Mouse (Mus musculus): ENCODE measurements at regions not wholly inside any gene's neighbourhood (a gene's known extent, or its start where the extent isn't known, plus 50 kb on each side); places are given as distances from the start of the nearest gene placed in this dataset.

DNA sequence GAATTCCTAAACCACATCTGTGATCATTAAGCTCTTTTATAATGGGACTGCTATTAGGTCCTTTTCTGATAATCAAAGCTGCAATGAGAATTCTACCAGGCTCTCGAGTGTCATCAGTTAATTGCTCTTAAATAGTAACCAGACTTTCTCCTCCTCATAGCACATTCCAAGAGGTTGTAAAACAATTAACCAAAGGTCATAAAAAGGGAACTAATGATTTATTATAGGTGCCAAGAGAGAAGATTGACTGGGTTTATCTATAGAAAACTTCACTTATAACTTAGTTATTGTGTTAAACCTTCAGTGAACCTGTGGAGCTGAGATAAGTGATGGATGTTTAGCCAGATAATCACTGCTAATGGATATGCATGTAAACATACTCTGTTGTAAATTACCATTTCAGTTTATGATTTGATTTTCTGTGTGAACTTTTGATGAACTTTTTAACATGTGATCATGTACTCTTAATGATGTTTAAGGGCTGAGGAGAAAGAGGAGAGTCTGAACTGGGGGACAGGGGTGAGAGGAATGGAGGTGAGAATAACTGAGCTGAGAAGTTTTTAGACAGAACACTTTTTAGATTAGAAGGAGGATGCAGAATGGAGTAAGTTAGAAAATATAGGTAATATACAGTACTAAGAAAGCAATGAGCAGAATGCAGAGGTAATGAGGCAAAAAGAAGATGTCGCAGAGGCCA, 228.4 kb upstream of the Cox7c start:
- DNase-seq, result no peak

- DNase-seq, result peak; percentile 5
Measured at GRCm38 (mm10) chr13:86238054-86238453, 191.3 kb upstream of the Cox7c start.

- DNase-seq, result no peak
Measured at GRCm38 (mm10) chr13:86205641-86206040, 158.9 kb upstream of the Cox7c start.

- DNase-seq, result no peak
Measured at GRCm38 (mm10) chr13:86180496-86180895, 133.8 kb upstream of the Cox7c start.

DNA sequence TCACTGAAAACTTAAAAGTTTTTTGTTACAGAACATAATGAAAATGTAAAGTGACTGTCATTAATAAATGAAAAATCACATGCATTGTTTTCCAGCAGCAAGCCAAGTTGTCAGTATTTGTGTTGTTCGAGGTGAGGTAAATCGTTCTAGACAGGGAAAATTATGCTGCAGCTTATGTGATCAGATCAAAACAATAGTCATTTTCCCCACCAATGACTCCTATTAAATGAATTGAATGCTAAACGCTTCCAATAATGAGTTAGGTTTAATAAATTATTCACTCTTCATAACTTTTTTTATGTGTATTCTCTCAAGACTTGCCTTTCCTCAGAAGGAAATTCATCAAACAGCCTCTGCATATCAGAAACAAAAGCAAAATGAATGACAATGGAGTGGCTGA, 100.6 kb upstream of the Cox7c start:
- DNase-seq, result no peak

DNA sequence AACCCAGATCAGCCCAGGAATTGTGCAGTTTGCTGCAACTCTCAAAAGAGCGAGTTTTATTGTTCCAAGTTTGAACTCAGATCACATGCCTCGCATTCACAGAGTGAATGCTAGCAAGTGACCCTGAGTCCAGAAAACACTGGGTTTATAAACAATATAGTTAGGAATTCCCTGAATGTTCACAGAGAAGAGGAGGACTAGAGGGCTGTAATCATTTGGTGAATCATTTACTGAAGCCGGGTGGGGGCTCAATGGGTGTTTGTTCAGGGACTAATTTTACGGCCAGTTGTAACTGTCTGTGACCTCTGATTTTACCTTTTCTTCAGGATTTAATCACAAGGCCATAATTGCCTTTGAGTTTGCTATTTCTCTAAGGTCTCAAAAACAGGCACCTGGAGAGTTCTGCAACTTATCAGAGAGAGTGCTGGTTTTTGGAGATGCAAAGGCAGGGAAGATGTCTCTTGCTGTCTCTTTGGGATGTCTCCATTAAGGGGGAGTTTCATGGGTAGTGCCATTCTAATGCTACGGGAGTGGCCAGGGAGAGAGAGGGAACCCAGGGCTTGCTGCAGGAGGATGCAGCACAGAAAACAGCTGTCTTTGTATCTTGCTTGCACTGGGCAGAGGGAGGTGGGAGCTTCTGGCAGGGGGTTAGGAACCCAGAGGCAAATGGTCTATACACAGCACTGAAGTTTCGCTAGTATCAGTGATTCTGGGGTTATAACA, 64.8 kb upstream of the Cox7c start:
- DNase-seq, result no peak

DNA sequence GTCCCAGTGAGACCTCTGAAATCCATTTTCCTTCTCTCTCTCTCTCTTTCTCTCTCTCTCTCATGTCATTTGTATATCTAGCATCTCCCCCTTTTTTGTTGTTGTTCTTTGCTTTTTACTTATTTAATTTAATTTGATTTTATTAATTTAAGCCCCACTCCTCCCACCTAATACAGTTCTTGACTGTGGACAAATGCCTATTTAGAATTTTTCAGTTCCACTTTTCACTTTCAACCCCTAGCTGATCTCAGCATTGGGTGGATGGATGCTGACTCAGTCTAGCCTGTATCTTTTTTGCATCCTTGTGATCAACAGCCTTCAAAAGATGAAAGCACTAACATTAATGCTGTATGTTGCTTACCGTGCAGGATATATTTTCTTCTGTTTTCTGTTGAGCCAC, 55.5 kb upstream of the Cox7c start:
- no peak for DNase-seq

- no peak for DNase-seq
Measured at GRCm38 (mm10) chr13:86097836-86098235, 51.1 kb upstream of the Cox7c start.

GRCm38 (mm10) chr13:86097291-86097690, 50.6 kb upstream of the Cox7c start:
- DNase-seq, result no peak
